Mouse (Mus musculus): ENCODE results near the gene Usp6nl. TPM values are rescaled to one million over a fixed set of nuclear protein-coding genes. Genes with fewer than 3 reads are reported as not detected.

The Usp6nl gene
- polyA plus RNA-seq, 1 experiment, result 6.8 TPM

DNA sequence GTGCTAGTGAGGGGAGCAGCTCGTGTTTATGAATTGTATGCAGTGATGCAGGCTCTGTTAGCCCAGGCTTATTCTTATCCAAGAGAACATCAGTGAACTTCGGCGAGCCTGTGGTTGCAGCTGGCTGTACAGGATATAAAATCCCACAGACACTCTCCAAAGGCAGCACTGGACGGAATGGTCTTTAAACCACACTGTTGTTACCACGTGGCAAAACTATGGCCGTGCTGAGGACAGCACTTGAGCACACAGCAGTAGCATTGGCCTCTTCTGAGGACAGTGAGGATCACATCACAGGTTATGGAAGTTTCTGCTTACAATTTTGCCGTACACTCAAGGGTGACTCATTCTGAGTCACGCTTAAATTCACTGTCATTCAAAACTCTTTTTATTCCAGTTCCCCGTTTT lies 44.1 kb downstream of the Usp6nl start:
- no peak overlapping the region for H3K27ac ChIP-seq (ENCODE audit: insufficient read depth, low read length)
- H3K4me1 ChIP-seq (ENCODE audit: control insufficient read depth, insufficient read depth, insufficient read length), result peaks cover 7% of the 10 kb centered on the region; the same call in 1 of the 2 replicates

DNA sequence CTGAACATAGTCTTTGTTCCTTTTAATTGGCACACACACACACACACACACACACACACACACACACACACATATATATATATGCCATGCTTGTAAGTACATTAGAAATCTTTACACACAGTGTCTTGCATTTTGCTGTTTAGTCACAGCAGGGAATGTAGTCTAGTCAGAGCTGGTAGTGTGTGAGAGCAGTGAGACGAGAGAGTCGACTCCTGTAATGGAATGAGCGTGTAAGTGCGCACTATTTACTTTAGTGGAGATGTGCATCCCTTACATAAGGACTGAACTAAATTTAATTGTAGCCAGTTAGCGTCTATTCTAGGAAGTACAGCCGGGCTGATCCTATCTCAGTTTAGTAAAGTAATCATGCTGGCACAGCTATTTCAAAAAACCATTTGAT lies 44.5 kb downstream of the Usp6nl start:
- WGBS, result 87% methylated on average over 6 of the region's 6 CpGs
- no peak overlapping the region for H3K4me3 ChIP-seq (ENCODE audit: extremely low read depth, insufficient read depth, insufficient read length)
- H3K36me3 ChIP-seq (ENCODE audit: control insufficient read depth, insufficient read depth, low read length), result no peaks in the 10 kb centered on the region
- H3K27ac ChIP-seq (ENCODE audit: insufficient read depth, low read length), result no peak overlapping the region
- peaks cover 7% of the 10 kb centered on the region; the same call in 1 of the 2 replicates for H3K4me1 ChIP-seq (ENCODE audit: control insufficient read depth, insufficient read depth, insufficient read length)
- TF ChIP-seq POLR2A (IDR thresholded peaks at IDR 0.05; ENCODE audit: low read depth, low read length) (no peak), CTCF (IDR thresholded peaks at IDR 0.05; ENCODE audit: extremely low read depth, insufficient read depth, insufficient read length, insufficient replicate concordance) (no peak)
- no peaks in the 10 kb centered on the region for H3K27me3 ChIP-seq (ENCODE audit: control insufficient read depth, insufficient read depth, low read length)
- DNase-seq (ENCODE audit: low read depth in 1 of 2, low spot score in 2 of 2), result no peak

More for the DNA sequence above, 44.1 kb downstream of the Usp6nl start:
- no peak for DNase-seq (ENCODE audit: low read depth in 1 of 2, low spot score in 2 of 2)
- Histone ChIP-seq H3K4me3 (ENCODE audit: extremely low read depth, insufficient read depth, insufficient read length) (no peak overlapping the region), H3K27me3 (ENCODE audit: control insufficient read depth, insufficient read depth, low read length) (no peaks in the 10 kb centered on the region), H3K36me3 (ENCODE audit: control insufficient read depth, insufficient read depth, low read length) (no peaks in the 10 kb centered on the region)
- TF ChIP-seq POLR2A (IDR thresholded peaks at IDR 0.05; ENCODE audit: low read depth, low read length), result no peak
- no peak for TF ChIP-seq CTCF (IDR thresholded peaks at IDR 0.05; ENCODE audit: extremely low read depth, insufficient read depth, insufficient read length, insufficient replicate concordance)
- WGBS, result 27% methylated on average over 9 of the region's 9 CpGs

GRCm38 (mm10) chr2:6367497-6367896 lies 45.0 kb downstream of the Usp6nl start:
- Histone ChIP-seq H3K36me3 (ENCODE audit: control insufficient read depth, insufficient read depth, low read length) (no peaks in the 10 kb centered on the region), H3K27me3 (ENCODE audit: control insufficient read depth, insufficient read depth, low read length) (no peaks in the 10 kb centered on the region), H3K4me1 (ENCODE audit: control insufficient read depth, insufficient read depth, insufficient read length) (peaks cover 7% of the 10 kb centered on the region; the same call in 1 of the 2 replicates), H3K27ac (ENCODE audit: insufficient read depth, low read length) (no peak overlapping the region), H3K4me3 (ENCODE audit: extremely low read depth, insufficient read depth, insufficient read length) (no peak overlapping the region)
- 92% methylated on average over 6 of the region's 6 CpGs for WGBS
- TF ChIP-seq POLR2A (IDR thresholded peaks at IDR 0.05; ENCODE audit: low read depth, low read length) (no peak), CTCF (IDR thresholded peaks at IDR 0.05; ENCODE audit: extremely low read depth, insufficient read depth, insufficient read length, insufficient replicate concordance) (no peak)
- DNase-seq (ENCODE audit: low read depth in 1 of 2, low spot score in 2 of 2), result no peak

DNA sequence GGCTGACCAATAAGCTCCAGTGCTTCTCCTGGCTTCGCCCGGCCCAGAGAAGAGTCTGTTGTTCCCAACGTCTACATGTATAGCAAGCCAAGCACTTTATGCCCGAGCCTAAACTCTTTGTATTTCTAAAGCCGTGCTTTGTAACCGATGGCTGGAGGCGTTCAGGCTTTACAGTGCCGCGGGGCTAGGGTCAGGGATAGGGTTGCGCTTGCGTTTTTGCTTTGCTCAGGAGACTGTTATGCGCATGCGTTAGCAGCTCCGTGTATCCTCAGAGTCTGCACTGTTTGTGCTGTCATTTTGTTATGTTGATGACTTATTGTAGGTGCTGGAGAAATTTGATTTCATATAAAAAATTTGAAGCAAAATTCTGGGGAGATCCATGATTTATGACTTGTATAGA lies 51.7 kb downstream of the Usp6nl start:
- TF ChIP-seq CTCF (IDR thresholded peaks at IDR 0.05; ENCODE audit: extremely low read depth, insufficient read depth, insufficient read length, insufficient replicate concordance), result no peak
- TF ChIP-seq POLR2A (IDR thresholded peaks at IDR 0.05; ENCODE audit: low read depth, low read length), result no peak
- Histone ChIP-seq H3K4me1 (ENCODE audit: control insufficient read depth, insufficient read depth, insufficient read length) (peaks cover 19% of the 10 kb centered on the region; the same call in 1 of the 2 replicates), H3K36me3 (ENCODE audit: control insufficient read depth, insufficient read depth, low read length) (no peaks in the 10 kb centered on the region), H3K27me3 (ENCODE audit: control insufficient read depth, insufficient read depth, low read length) (no peaks in the 10 kb centered on the region), H3K4me3 (ENCODE audit: extremely low read depth, insufficient read depth, insufficient read length) (no peak overlapping the region), H3K27ac (ENCODE audit: insufficient read depth, low read length) (no peak overlapping the region)
- WGBS, result 95% methylated on average over 14 of the region's 14 CpGs
- no peak for DNase-seq (ENCODE audit: low read depth in 1 of 2, low spot score in 2 of 2)

- Histone ChIP-seq H3K27me3 (ENCODE audit: control insufficient read depth, insufficient read depth, low read length) (no peaks in the 10 kb centered on the region), H3K4me1 (ENCODE audit: control insufficient read depth, insufficient read depth, insufficient read length) (peaks cover 19% of the 10 kb centered on the region; the same call in 1 of the 2 replicates), H3K36me3 (ENCODE audit: control insufficient read depth, insufficient read depth, low read length) (no peaks in the 10 kb centered on the region), H3K4me3 (ENCODE audit: extremely low read depth, insufficient read depth, insufficient read length) (peak overlapping the region; percentile 2; the same call in 1 of the 2 replicates), H3K27ac (ENCODE audit: insufficient read depth, low read length) (peak overlapping the region; percentile 58)
- no peak for DNase-seq (ENCODE audit: low read depth in 1 of 2, low spot score in 2 of 2)
- no peak for TF ChIP-seq POLR2A (IDR thresholded peaks at IDR 0.05; ENCODE audit: low read depth, low read length)
- TF ChIP-seq CTCF (IDR thresholded peaks at IDR 0.05; ENCODE audit: extremely low read depth, insufficient read depth, insufficient read length, insufficient replicate concordance), result no peak
- 30% methylated on average over 8 of the region's 8 CpGs for WGBS
These were observed 53.6 kb downstream of the Usp6nl start for GRCm38 (mm10) chr2:6376071-6376470.

GRCm38 (mm10) chr2:6376941-6377340 lies 54.5 kb downstream of the Usp6nl start:
- H3K4me3 ChIP-seq (ENCODE audit: extremely low read depth, insufficient read depth, insufficient read length), result no peak overlapping the region
- no peaks in the 10 kb centered on the region for H3K27me3 ChIP-seq (ENCODE audit: control insufficient read depth, insufficient read depth, low read length)
- WGBS, result 71% methylated on average over 4 of the region's 4 CpGs
- H3K36me3 ChIP-seq (ENCODE audit: control insufficient read depth, insufficient read depth, low read length), result no peaks in the 10 kb centered on the region
- no peak for DNase-seq (ENCODE audit: low read depth in 1 of 2, low spot score in 2 of 2)
- H3K4me1 ChIP-seq (ENCODE audit: control insufficient read depth, insufficient read depth, insufficient read length), result peaks cover 19% of the 10 kb centered on the region; the same call in 1 of the 2 replicates
- TF ChIP-seq POLR2A (IDR thresholded peaks at IDR 0.05; ENCODE audit: low read depth, low read length), result no peak
- TF ChIP-seq CTCF (IDR thresholded peaks at IDR 0.05; ENCODE audit: extremely low read depth, insufficient read depth, insufficient read length, insufficient replicate concordance), result no peak
- no peak overlapping the region for H3K27ac ChIP-seq (ENCODE audit: insufficient read depth, low read length)

DNA sequence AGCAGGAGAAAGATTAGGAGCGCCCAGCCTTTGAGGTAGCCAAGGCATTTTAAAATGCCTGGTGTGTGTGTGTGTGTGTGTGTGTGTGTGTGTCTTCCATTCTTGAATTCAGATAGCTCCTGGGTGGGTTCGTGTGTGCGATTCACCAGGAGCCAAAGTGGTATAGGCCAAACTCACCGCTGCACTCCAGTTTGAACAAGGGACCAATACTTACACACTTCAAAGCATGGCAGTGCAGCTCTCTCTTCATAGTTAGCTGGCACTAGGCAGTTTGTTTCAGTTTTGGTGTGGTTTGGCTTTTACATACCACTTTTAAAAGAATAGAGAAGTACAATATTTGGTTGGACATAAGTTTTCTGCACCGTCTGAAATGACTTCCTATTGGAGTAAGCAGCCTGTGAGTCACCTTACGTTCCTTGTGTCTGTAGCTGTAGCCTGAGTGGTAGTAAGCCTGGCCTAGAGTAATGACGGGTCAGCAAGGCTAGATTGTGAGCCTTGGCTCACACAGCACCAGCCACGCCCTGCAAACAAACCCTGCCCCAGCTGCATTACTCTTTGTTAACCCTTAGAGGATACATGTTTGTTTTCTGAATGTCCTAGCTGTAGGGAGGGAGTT lies 56.2 kb downstream of the Usp6nl start:
- Histone ChIP-seq H3K4me3 (ENCODE audit: extremely low read depth, insufficient read depth, insufficient read length) (no peak overlapping the region), H3K4me1 (ENCODE audit: control insufficient read depth, insufficient read depth, insufficient read length) (peaks cover 21% of the 10 kb centered on the region; the same call in 1 of the 2 replicates), H3K36me3 (ENCODE audit: control insufficient read depth, insufficient read depth, low read length) (no peaks in the 10 kb centered on the region), H3K27ac (ENCODE audit: insufficient read depth, low read length) (peak overlapping the region; percentile 34; the same call in 1 of the 2 replicates), H3K27me3 (ENCODE audit: control insufficient read depth, insufficient read depth, low read length) (no peaks in the 10 kb centered on the region)
- no peak for DNase-seq (ENCODE audit: low read depth in 1 of 2, low spot score in 2 of 2)
- TF ChIP-seq POLR2A (IDR thresholded peaks at IDR 0.05; ENCODE audit: low read depth, low read length) (no peak), CTCF (IDR thresholded peaks at IDR 0.05; ENCODE audit: extremely low read depth, insufficient read depth, insufficient read length, insufficient replicate concordance) (no peak)
- WGBS, result 43% methylated on average over 8 of the region's 8 CpGs

Measured in spleen, adult 2 months (tissue).